Mouse (Mus musculus): Measurements from ENCODE around the gene Stk32c.

GRCm38 (mm10) chr7:139220303-139220702, 7.2 kb upstream of the Stk32c start:
- TF ChIP-seq MAFK (IDR thresholded peaks at IDR 0.05; ENCODE audit: borderline replicate concordance, low read depth, low read length) (no peak), CTCF (IDR thresholded peaks at IDR 0.05 in 2 of 3, conservative IDR thresholded peaks at IDR 0.05 in 1 of 3; ENCODE audit: control insufficient read depth in 1 of 3, insufficient read depth in 1 of 3, low read depth in 2 of 3, low read length in 3 of 3, poor library complexity in 1 of 3, severe bottlenecking in 1 of 3) (no peak), EP300 (IDR thresholded peaks at IDR 0.05; ENCODE audit: low read depth in 1 of 2, low read length in 2 of 2) (no peak), UBTF (IDR thresholded peaks at IDR 0.05; ENCODE audit: borderline replicate concordance, insufficient read depth, low read depth, low read length) (no peak), POLR2A (IDR thresholded peaks at IDR 0.05; ENCODE audit: control insufficient read depth in 1 of 2, insufficient read depth in 1 of 2, low read depth in 1 of 2, low read length in 2 of 2, poor library complexity in 1 of 2) (no peak), POLR2AphosphoS5 (IDR thresholded peaks at IDR 0.05; ENCODE audit: borderline replicate concordance, low read depth, low read length) (no peak), TCF12 (IDR thresholded peaks at IDR 0.05; ENCODE audit: low read depth, low read length) (no peak), MYB (IDR thresholded peaks at IDR 0.05; ENCODE audit: low read depth, low read length) (no peak), MXI1 (IDR thresholded peaks at IDR 0.05; ENCODE audit: low read depth, low read length) (no peak), SMC3 (IDR thresholded peaks at IDR 0.05; ENCODE audit: low read depth, low read length) (no peak), CHD2 (IDR thresholded peaks at IDR 0.05; ENCODE audit: low read length) (no peak)

Data from MEL (cell line).